Mouse (Mus musculus) lung, embryonic 16.5 days (tissue): ENCODE data around the gene Mcemp1. TPM values are rescaled to one million over a fixed set of nuclear protein-coding genes. Genes with fewer than 3 reads are reported as not detected.

Source experiments
- ATAC-seq: fragments of 200-750 bp; cut with Nextera tagmentation; 2 replicates; pipeline ENCODE4 v1.8.0; 2017; ENCODE audit warnings: low read depth, mild to moderate bottlenecking, moderate library complexity
- H3K27ac ChIP-seq: fragments of 300-500 bp; sonication (generic); 2 replicates; pipeline ENCODE4 v1.5.1; 2014; ENCODE audit warnings: mild to moderate bottlenecking, control low read depth, low read length
- H3K27me3 ChIP-seq: fragments of 300-500 bp; sonication (generic); 2 replicates; pipeline ENCODE4 v1.6.1; 2014; ENCODE audit warnings: low read depth, low read length, mixed read lengths; ENCODE audit not compliant: control insufficient read depth, insufficient read depth
- H3K36me3 ChIP-seq: fragments of 300-500 bp; sonication (generic); 2 replicates; pipeline ENCODE4 v1.6.1; 2014; ENCODE audit warnings: low read length; ENCODE audit not compliant: control insufficient read depth, insufficient read depth
- H3K4me1 ChIP-seq: fragments of 300-500 bp; sonication (generic); replicated peaks from 2 replicates; pipeline ENCODE4 v1.6.1; 2014; ENCODE audit warnings: low read length, mixed read lengths; ENCODE audit not compliant: control insufficient read depth, insufficient read depth
- H3K4me2 ChIP-seq: fragments of 300-500 bp; sonication (generic); 2 replicates; pipeline ENCODE4 v1.6.1; 2014; ENCODE audit warnings: low read depth, low read length, control low read depth
- H3K4me3 ChIP-seq: fragments of 300-500 bp; sonication (generic); 2 replicates; pipeline ENCODE4 v1.5.1; 2014; ENCODE audit warnings: mild to moderate bottlenecking, low read length, control low read depth
- H3K9ac ChIP-seq: fragments of 300-500 bp; sonication (generic); 2 replicates; pipeline ENCODE4 v1.6.1; 2014; ENCODE audit warnings: low read length, control low read depth
- H3K9me3 ChIP-seq: fragments of 300-500 bp; sonication (generic); 2 replicates; pipeline ENCODE4 v1.6.1; 2016; ENCODE audit warnings: low read length; ENCODE audit not compliant: control insufficient read depth
- WGBS: fragments of 180-500 bp; shearing (Covaris S2); extraction: QIAGEN DNeasy Blood & Tissue Kit; methylation state at CpG from one replicate; pipeline ENCODE4 v1.1.7; 2014; 5-methylcytosine and 5-hydroxymethylcytosine counted together
- polyA plus RNA-seq: library from polyadenylated mRNA; unstranded; fragments of >200 nt; fragmentation: Nextera tagmentation; extraction: Ambion mirVana; gene quantifications from 2 replicates; pipeline ENCODE4 v1.2.1, GENCODE M21; 2015

Gene Mcemp1
- polyA plus RNA-seq, 1 experiment from 2014 or later: 2.8 TPM

- Histone ChIP-seq H3K36me3 (no peaks in the 10 kb centered on the region), H3K4me2 (no peak overlapping the region), H3K4me3 (no peak overlapping the region), H3K9ac (no peak overlapping the region), H3K4me1 (no peaks in the 10 kb centered on the region), H3K27ac (no peak overlapping the region), H3K9me3 (no peaks in the 10 kb centered on the region), H3K27me3 (no peaks in the 10 kb centered on the region)
- ATAC-seq: peak; percentile 41; the same call in 1 of the 2 replicates
- WGBS: 13% methylated on average over 5 of the region's 5 CpGs
Measured at GRCm38 (mm10) chr8:3645804-3646203, 19.8 kb upstream of the Mcemp1 start.

DNA sequence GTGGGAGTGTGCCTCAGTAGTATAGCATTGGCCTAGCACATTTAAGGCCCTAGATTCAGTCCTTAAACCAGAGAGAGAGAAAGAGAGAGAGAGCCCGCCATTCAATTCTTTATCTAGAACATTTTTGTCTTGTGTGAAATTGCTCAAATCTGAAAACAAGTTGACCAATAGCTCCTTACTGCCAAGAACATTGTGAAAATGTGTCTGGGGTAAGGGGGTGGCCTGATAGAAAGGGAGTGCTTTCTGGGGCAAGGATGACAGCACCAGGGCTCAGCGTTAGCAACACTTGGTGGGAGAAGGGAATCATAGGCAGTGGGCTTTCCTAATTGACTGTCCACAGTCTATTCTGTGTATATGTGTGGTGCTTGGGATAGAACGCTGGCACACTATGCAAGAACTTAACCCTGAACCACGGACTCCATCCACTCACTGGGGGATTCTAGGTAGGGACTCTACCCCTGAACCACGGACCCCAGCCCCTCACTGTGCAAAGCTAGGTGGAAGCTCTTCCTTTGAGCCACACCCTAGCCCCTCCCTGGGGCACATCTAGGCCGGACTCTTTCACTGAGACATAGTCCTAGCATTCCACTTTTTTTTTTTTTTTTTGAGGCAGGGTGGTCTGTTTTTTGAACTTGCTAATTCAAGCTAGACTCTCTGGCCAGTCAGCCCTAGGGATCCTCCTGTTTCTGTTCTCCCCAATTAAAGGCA is 18.6 kb upstream of the Mcemp1 start:
- Histone ChIP-seq H3K9me3 (no peaks in the 10 kb centered on the region), H3K27me3 (no peaks in the 10 kb centered on the region), H3K4me3 (no peak overlapping the region), H3K4me1 (no peaks in the 10 kb centered on the region), H3K27ac (no peak overlapping the region), H3K4me2 (no peak overlapping the region), H3K9ac (no peak overlapping the region), H3K36me3 (no peaks in the 10 kb centered on the region)
- ATAC-seq: no peak
- 75% methylated on average over 6 of the region's 6 CpGs for WGBS

DNA sequence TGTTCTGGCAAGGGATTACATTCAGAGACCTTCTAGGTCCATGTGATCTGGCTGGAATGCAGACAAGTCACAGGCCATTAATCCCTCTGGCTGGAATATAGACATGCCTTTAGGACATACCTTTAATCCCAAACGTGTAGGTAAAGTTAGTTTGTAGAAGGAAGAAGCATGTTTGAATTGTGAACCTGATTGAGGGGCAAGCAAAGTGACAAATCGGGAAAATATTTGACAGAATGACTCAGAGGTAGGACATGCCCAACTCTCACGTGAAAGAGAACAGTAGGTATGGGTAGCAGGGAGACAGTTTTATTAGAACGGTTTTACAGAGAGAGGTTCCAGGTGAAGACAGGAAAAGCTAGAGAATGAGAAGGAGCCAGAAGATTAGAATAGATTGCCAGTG is 18.0 kb upstream of the Mcemp1 start:
- H3K27me3 ChIP-seq: no peaks in the 10 kb centered on the region
- no peaks in the 10 kb centered on the region for H3K9me3 ChIP-seq
- H3K4me2 ChIP-seq: no peak overlapping the region
- no peak overlapping the region for H3K27ac ChIP-seq
- 64% methylated on average over 4 of the region's 4 CpGs for WGBS
- H3K36me3 ChIP-seq: no peaks in the 10 kb centered on the region
- no peak overlapping the region for H3K4me3 ChIP-seq
- ATAC-seq: no peak
- H3K9ac ChIP-seq: no peak overlapping the region
- H3K4me1 ChIP-seq: no peaks in the 10 kb centered on the region

- Histone ChIP-seq H3K27ac (no peak overlapping the region), H3K4me2 (no peak overlapping the region), H3K27me3 (no peaks in the 10 kb centered on the region), H3K36me3 (no peaks in the 10 kb centered on the region), H3K9ac (no peak overlapping the region), H3K4me3 (no peak overlapping the region), H3K4me1 (no peaks in the 10 kb centered on the region), H3K9me3 (no peaks in the 10 kb centered on the region)
- WGBS: 51% methylated on average over 2 of the region's 2 CpGs
- ATAC-seq: no peak
Measured at GRCm38 (mm10) chr8:3648268-3648667, 17.3 kb upstream of the Mcemp1 start.

GRCm38 (mm10) chr8:3648990-3649389 is 16.6 kb upstream of the Mcemp1 start:
- Histone ChIP-seq H3K4me1 (no peaks in the 10 kb centered on the region), H3K27ac (no peak overlapping the region), H3K9ac (no peak overlapping the region), H3K4me3 (no peak overlapping the region), H3K36me3 (no peaks in the 10 kb centered on the region), H3K4me2 (no peak overlapping the region), H3K9me3 (no peaks in the 10 kb centered on the region), H3K27me3 (no peaks in the 10 kb centered on the region)
- 45% methylated on average over 1 of the region's 1 CpGs for WGBS
- ATAC-seq: no peak

- WGBS: 59% methylated on average over 3 of the region's 3 CpGs
- no peak overlapping the region for H3K27ac ChIP-seq
- H3K9ac ChIP-seq: no peak overlapping the region
- no peaks in the 10 kb centered on the region for H3K27me3 ChIP-seq
- H3K4me1 ChIP-seq: no peaks in the 10 kb centered on the region
- H3K4me2 ChIP-seq: no peak overlapping the region
- no peaks in the 10 kb centered on the region for H3K36me3 ChIP-seq
- no peak overlapping the region for H3K4me3 ChIP-seq
- ATAC-seq: no peak
- no peaks in the 10 kb centered on the region for H3K9me3 ChIP-seq
Measured at GRCm38 (mm10) chr8:3652845-3653244, 12.7 kb upstream of the Mcemp1 start.

DNA sequence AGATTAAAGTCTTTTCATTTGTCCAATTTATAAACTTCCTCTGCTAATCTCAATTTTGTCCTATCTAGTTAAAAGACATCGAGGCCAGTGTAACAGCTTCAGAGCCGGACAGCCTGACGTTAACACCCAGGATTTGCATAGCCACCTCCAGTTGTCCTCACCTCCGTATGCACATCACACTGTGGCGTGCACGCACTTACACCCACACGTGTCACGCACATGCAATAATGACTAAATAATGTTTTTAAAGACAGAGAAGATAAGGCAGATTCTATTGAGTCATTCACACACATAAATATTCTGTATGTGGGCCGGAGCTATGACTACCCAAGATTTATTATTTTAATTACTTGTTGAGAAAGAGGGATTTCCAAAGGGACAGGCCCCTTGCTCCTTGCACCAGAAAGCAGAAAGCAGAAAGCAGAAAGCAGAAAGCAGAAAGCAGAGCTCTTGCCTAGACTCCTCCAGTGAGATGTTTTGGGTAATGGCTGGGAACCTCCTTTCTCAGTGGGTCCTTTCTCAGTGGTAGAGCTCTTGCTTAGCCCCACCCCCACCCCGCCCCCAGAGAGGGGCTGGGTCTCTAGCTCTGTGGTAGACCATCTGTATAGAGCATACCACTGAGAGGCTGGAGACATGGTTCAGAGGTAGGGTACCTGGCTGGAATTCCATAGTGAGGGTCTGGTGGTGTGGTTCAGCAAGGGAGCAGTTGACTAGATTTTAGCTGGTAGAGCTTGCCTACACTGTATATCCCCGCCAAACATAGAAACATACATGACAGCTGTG is 10.6 kb upstream of the Mcemp1 start:
- H3K9ac ChIP-seq: no peak overlapping the region
- no peak overlapping the region for H3K27ac ChIP-seq

DNA sequence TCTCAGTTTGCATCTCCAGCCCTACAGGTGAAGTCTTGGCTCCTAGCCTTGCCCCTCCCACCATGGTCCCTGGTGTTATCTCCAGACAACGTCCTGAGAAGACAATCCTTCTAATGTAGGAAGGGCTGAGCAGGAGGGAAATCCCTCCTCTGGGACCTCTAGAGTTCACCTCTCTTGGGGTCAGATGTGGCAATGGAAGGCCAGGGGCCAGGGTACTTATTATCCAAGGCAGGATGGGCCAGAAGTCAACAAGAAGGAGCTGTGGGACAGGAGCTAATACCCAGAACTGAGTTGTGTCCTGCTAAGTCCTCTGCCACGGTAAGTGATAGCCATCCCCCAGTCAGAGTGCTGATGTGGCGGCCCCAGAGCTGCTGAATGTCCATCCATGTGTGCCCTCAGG is 10.0 kb upstream of the Mcemp1 start, which contains the start of gene Retn:
Gene Retn, plus strand, starts transcription at position 245 of the 400 bp plus-strand sequence.
- no peaks in the 10 kb centered on the region for H3K27me3 ChIP-seq
- H3K4me1 ChIP-seq: no peaks in the 10 kb centered on the region
- H3K9ac ChIP-seq: no peak within 1 kb of the TSS
- H3K27ac ChIP-seq: no peak within 1 kb of the TSS
- H3K9me3 ChIP-seq: no peaks in the 10 kb centered on the region
- H3K4me3 ChIP-seq: no peak within 1 kb of the TSS
- H3K4me2 ChIP-seq: no peak within 1 kb of the TSS
- WGBS: 67% methylated on average over 3 of the region's 3 CpGs
- no peaks in the 10 kb centered on the region for H3K36me3 ChIP-seq
- no peak for ATAC-seq

More for the DNA sequence above, 10.6 kb upstream of the Mcemp1 start:
- Histone ChIP-seq H3K9me3 (no peaks in the 10 kb centered on the region), H3K4me3 (no peak overlapping the region), H3K4me2 (no peak overlapping the region), H3K4me1 (no peaks in the 10 kb centered on the region), H3K27me3 (no peaks in the 10 kb centered on the region), H3K36me3 (no peaks in the 10 kb centered on the region)
- 59% methylated on average over 11 of the region's 11 CpGs for WGBS
- no peak for ATAC-seq

DNA sequence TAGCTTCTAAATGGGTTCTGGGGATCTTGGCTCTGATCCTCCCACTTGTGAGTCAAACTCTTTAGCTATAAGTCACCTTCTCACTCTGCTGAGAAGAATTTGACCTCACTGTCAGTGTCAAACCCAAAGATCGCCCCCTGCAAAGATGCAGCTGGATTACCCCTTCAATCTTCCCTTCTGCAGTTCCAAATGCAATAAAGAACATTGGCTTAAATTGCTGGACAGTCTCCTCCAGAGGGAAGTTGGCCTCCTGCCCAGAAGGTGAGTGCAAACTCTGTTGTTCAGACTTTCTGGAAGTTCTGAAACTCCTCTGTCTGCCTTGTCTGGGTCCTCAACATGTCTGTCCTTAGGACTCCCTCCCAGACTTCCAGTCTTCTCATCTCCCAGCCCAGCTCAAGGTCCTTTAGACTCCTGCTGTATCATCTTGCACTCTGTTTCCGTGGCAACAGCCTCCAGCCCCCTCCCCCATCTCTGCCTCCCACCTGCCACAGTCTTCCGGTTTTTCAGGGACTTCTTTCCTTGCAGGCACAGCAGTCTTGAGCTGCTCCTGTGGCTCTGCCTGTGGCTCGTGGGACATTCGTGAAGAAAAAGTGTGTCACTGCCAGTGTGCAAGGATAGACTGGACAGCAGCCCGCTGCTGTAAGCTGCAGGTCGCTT is 8.7 kb upstream of the Mcemp1 start:
- no peaks in the 10 kb centered on the region for H3K27me3 ChIP-seq
- no peak overlapping the region for H3K4me2 ChIP-seq
- no peaks in the 10 kb centered on the region for H3K4me1 ChIP-seq
- WGBS: 18% methylated on average over 7 of the region's 7 CpGs
- H3K4me3 ChIP-seq: no peak overlapping the region
- H3K36me3 ChIP-seq: no peaks in the 10 kb centered on the region
- H3K9ac ChIP-seq: no peak overlapping the region
- no peak overlapping the region for H3K27ac ChIP-seq
- ATAC-seq: no peak
- no peaks in the 10 kb centered on the region for H3K9me3 ChIP-seq
